Mouse (Mus musculus): ENCODE results near the gene Clic5.

DNA sequence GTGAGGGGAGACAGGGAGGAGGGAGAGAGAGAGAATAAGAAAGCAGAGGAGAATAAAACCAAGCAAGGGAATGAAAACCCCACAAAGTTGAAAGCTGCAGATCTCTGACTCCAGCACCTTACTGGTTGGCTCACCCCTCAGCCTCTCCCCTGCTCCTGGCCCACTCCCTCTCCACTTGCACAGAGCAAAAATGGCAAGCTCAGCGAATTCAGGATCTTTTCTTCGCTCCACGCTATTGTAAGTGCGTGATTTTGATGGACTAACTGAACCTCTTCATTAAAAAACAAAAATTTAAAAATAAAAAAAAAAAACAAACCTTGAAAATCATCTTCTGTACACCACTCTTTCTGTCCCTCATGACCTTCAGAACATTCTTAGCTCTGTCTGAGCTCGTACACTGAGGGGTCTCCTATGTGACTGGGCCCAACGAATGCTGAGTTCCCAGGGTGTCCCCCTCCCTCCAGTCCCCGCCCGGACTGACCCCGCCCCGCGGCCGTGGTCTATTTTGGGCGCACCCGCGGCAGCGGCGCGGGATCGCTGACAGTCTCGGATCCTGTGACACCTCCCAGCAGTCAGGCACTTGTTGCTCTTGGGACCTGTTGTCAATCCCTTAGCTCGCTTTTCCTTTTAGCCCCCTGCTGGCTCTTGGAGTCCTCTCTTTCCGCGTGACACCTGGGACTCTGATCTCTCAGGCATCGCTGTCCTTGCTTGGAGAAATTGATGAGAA, at the start of gene Clic5:
- TF ChIP-seq POLR2A (IDR thresholded peaks at IDR 0.05; ENCODE audit: borderline replicate concordance, extremely low read depth, insufficient read depth, insufficient read length, poor library complexity, severe bottlenecking) (no peak), CTCF (IDR thresholded peaks at IDR 0.05; ENCODE audit: borderline replicate concordance, extremely low read depth, insufficient read depth, insufficient read length) (peak; percentile 18; the same call in 1 of the 2 replicates)
